Mouse (Mus musculus): ENCODE measurements at regions not wholly inside any gene's neighbourhood (a gene's known extent, or its start where the extent isn't known, plus 50 kb on each side); places are given as distances from the start of the nearest gene placed in this dataset.
"Not testable (repeated sequence)": the region's sequence is repeated elsewhere in the genome, so short reads cannot be mapped to it uniquely, and the experiment has no call there.

GRCm38 (mm10) chr8:89541231-89541630 is 497.3 kb upstream of the Sall1 start:
- no peak for DNase-seq (ENCODE audit: low spot score)

DNA sequence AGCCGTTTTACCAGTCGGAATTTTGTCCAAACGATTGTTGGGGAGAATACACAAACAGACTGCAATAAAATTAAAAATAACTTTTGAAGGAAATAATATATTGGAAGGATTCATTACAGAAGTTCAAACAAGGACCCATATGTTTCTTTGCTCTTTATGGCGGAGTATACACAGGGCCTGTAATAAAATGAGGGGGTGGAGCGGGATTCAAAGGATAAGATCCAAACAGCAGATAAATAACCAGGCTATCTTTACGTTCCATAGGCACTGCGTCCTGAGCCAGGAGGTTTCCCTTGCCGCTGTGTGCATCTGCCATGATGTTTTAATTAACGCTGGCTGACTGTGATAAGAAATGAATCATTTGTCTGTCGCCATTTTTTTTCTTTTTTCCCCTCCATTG is 490.6 kb upstream of the Sall1 start:
- no peak for DNase-seq (ENCODE audit: low spot score)

DNA sequence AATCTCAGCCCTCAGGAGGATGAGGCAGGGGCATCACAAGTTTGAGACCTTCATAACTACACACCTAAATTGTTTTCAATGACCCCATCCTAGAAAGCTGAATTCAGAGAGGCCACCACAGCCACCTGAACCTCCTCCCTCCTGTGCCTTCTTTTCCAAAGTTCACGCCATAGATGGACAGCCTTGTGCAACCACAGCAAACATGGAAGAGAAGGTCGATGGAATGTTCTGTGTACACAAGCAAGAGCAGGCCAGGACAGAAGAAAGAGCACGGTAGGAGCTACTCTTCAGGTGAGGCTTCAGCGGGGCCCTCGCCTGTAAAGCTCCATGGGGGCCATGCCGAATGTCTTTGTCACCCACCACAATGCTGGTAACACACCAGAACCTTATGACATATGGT is 481.1 kb upstream of the Sall1 start:
- DNase-seq (ENCODE audit: low spot score), result no peak

GRCm38 (mm10) chr8:89523336-89523735 is 479.4 kb upstream of the Sall1 start:
- no peak for DNase-seq (ENCODE audit: low spot score)

DNA sequence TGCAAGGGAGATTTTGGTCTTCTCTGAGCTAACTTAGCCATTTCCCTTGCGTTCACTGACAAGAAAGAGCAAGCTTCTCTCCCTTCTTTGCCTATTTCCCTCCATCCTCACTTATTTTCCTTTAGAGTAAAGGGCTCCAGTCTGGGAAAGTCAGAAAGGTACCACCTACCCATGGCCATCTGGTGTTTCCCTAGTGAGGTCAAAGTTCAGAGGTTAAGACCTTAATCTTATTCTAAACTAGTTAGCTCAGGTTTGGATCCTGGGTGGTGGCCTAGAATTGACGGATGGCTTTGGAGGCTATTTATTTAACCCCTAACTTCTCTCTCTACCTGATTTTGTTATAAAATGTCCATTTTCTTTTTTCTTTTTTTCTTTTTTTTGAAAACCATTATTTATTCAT is 472.6 kb upstream of the Sall1 start:
- no peak for DNase-seq (ENCODE audit: low spot score)

- no peak for DNase-seq (ENCODE audit: low spot score)
These were observed 470.3 kb upstream of the Sall1 start for GRCm38 (mm10) chr8:89514270-89514669.

DNA sequence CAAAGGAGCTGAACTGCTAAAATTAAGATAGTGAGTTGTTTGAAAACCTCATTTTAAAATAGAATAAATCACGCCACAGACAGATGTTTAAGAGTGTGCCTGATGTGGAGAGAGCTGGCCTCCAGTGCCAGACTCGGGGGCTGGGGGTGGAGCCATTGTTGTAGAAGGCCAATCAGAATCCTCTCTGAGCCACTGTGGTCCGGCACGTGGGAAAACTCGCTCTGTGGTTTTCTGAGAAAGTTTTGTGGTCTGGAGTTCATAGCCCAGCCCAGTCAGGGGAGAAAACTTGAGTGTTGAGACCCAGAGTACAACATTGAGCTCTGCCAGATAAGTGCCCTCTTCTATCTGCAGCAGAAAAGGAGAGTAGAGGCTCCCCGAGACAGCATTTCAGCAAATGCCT is 463.7 kb upstream of the Sall1 start:
- no peak for DNase-seq (ENCODE audit: low spot score)

GRCm38 (mm10) chr8:89503545-89504234 is 459.7 kb upstream of the Sall1 start:
- DNase-seq (ENCODE audit: low spot score), result no peak

- DNase-seq (ENCODE audit: low spot score), result no peak
These were observed 459.1 kb upstream of the Sall1 start for GRCm38 (mm10) chr8:89503030-89503429.

- DNase-seq (ENCODE audit: low spot score), result no peak
These were observed 457.8 kb upstream of the Sall1 start for GRCm38 (mm10) chr8:89501756-89502155.

DNA sequence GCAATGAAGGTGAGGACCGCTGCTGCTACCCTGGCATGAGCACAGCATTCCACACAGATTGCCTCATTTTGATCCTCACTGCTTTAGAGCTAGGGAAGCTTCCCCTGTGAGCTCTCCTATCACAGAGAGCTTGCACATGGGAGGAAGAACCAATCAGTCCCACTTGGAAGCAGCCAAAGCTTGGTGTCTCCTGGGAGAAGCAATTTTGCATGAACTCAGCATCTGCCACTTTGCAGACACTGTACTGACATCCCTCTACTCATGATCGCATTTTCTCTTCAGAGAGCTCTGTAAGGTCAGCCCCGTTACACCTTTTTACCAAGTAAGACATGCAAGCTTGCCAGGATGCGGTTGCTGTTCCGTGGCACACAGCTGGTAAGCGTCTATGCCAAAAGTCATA is 455.9 kb upstream of the Sall1 start:
- DNase-seq (ENCODE audit: low spot score), result no peak

DNA sequence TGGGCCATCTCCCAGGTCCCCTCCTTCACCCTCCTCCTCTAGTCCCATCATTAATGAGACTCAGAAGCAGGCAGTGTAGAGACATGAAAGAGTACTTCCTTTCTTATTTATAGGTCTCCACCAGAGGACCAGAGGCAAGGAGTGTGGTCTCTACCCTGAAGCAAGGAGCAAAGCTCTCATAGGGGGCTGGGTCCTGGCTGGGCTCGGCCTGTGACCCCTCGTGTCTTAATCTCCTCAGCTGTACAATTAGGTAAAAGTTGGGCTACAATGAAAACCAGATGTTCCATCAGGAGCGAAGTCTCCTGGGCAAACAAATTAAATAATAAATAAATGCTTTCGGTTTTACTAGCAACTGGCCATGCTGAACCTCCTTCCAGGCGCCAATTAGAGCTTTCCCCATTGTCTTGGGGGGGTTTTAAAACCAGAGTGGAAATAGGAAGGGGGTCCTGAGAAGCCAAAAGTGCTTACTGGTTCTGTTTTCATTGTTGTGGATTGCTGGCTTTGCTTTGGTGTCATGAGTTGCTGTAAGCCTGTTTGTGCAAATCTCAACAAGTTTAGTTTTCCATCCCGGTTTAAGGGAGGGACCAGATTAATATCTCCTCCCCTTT is 454.2 kb upstream of the Sall1 start:
- DNase-seq (ENCODE audit: low spot score), result no peak

DNA sequence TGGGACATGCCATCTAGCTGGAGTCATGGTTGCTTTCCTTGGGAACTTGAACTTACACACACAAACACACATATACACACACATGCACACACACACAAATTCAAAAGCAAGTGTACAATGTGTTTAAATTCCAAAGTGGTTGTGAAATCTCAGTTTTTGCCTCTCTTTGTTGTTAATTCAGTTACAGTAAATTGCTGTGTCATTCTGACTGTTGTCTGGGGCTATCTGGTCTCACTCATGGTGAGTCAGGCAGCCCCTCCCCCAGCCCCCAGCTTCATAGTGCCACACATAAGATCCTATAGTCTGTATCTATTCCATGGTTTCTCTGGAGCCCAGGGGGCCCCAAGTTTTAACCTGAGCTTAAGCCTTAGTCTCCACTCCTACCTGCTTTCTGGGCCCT is 448.4 kb upstream of the Sall1 start:
- DNase-seq (ENCODE audit: low spot score), result no peak

GRCm38 (mm10) chr8:89482481-89482880 is 438.5 kb upstream of the Sall1 start:
- DNase-seq (ENCODE audit: low spot score), result not testable (repeated sequence)

DNA sequence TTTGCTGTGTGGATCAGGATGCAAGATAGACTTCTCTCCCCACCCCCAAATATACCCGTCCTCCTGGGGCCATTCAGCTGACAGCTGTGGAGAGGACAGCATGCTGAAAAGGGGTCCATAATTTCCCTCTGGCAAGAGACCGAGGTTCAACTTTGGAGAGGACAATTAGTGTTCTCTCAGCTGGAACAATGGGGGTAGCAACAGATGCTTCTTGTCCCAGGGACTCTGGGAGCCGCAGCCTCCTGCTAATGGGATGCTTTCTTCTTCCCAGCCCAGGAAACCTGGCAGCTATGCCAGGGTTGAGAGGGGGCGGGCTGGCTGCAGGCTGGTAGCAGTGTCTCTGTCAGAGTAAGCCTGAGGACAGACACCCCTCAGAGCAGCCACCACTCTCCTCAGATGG is 433.0 kb upstream of the Sall1 start:
- no peak for DNase-seq (ENCODE audit: low spot score)

GRCm38 (mm10) chr8:89471116-89471515 is 427.2 kb upstream of the Sall1 start:
- DNase-seq (ENCODE audit: low spot score), result no peak

DNA sequence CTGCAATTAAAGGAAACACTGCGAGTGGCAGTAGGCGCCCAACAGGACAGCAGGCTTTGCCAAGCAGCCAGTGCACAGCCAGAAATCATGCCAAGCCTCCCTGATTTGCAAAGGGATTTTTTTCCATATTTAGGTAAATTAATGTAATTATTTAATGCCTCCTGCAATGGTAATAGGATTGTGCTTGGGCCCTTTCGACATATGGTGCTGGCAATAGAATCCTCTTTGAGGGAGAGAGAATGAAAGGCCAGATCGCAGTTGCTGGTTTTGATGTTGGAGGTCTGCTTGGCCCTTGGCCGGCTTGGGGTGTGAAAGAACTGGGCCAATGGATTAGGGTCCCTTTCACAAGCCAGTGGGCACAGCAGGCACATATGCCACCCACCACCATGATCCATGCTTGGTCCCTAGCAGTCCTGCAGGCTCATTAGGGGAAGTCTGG is 424.8 kb upstream of the Sall1 start:
- DNase-seq (ENCODE audit: low spot score), result no peak

DNA sequence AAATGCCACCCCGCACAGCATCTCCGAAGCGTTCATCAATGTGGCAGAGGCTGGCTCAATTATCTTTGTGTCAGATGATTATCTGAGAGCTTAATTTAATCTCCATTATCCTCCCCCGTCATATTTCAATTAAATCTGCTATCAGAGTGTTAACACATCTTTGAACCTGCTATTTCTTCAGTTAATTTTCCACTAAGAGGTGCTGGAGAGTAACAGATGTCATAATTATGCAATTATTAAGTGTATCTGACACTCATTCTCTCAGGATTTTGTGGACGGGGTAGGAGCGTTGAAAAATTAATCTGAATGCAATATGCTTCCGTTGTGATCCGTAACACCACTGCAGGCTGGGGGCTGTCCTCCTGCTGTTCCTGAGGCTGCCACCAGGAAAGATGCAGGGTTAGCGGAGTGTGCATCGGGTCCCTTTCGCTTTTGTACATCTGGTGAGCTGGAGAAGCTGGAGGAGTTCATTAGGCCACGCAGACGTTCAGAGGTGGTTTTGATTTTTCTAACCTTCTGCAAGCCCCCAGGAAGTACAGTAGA is 421.3 kb upstream of the Sall1 start:
- DNase-seq (ENCODE audit: low spot score), result no peak

DNA sequence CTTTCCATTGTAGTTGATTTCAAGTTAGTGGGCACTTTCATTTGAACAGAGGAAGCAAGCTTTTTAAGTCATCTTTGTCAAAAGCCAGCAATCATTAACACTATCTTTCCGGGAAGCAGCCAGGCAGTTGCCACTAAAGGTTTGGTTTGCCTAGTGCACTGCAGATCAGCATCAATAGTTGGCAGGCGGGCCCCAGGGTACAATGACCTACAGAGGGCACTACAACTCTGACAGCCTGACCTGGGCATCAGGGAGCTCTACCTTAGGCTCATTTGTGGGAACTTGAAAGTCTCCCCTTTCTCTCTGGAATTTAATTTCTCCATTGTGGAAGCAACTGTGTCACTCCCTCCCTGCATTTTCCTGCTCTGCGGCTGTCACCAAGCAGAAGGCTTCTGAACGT is 412.6 kb upstream of the Sall1 start:
- no peak for DNase-seq (ENCODE audit: low spot score)

DNA sequence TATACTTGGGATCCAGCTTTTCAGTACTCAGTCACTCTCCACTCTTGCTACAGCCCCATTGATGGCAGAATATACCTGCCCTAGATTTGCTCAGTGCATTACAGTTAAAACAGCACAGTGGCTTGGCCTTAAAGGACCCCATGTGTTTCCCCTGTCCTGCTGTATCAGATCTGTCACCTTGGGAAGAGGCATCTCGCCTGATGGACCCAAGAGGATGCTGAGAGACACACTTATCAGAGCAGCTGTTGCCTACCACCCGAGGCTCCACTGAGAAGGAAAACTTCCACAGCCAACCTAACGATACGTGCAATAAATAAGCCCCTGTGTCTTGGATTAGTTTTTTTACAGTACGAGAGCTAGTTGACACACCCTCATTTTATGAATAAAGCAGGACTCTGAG is 411.8 kb upstream of the Sall1 start:
- DNase-seq (ENCODE audit: low spot score), result no peak

DNA sequence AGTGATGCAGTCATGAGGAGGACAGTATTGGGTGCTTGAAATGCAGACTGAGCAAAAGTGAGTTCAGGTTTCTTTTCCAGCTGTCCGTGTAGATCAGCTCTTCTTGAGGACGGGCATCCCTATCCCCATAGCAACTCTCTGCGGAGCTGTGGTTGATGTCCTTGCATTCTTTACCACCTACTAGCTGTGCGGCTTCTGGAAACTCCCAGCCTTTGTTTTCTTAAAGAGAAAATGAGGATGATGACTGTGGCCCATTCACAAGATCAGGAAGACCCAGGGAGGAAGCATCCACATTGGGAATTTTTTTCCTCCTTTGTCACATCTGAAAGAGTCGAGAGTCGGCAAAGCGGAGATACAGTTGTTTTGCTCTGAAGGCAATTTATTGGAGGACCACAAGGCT is 410.2 kb upstream of the Sall1 start:
- no peak for DNase-seq (ENCODE audit: low spot score)

GRCm38 (mm10) chr8:89453724-89454123 is 409.8 kb upstream of the Sall1 start:
- no peak for DNase-seq (ENCODE audit: low spot score)

- no peak for DNase-seq (ENCODE audit: low spot score)
These were observed 400.5 kb upstream of the Sall1 start for GRCm38 (mm10) chr8:89444466-89444865.

DNA sequence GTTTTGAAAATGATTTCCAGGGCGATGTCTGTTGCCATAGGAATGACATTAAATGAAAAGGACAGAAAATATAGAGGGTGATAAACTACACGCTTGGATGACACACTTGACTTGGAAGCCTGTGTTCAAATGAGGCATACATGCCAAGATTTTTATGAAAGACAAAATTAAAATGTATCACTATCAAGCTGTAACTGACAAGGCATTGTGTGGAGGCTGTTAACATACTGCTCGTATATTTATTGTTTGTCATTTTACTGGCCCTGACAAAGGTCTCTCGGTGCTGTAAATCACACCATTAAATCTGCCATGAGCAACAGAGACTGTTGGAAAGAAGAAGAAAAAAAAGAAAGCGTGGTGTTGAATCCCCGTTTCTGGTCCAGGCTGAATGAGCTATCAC is 395.3 kb upstream of the Sall1 start:
- DNase-seq (ENCODE audit: low spot score), result no peak
